Mouse (Mus musculus): ENCODE data around the gene Tead1. TPM values are rescaled to one million over a fixed set of nuclear protein-coding genes. Genes with fewer than 3 reads are reported as not detected.

Gene Tead1
- polyA plus RNA-seq, 1 experiment from 2014 or later = 15.9 TPM

DNA sequence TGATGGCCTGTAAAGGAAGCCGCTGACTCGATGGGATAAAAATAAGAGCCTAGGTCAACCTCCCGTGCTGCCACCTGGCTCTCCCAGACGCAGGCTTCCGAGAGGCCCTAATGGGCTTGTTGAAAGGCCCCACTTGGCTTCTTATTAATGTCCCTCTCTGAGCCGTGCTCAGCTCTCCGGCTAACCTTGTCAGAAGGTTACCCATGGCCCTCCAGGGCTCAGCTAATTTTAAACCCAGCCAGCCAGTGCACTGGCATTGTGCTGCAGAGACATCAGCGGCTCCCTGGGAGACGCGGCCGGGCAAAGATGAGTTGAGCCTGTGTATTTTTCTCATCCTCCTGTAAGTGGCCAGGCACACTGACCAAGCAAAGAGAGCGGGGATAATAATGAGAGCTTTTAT is 62.7 kb downstream of the Tead1 start:
- 20% methylated on average over 12 of the region's 12 CpGs for WGBS
- Histone ChIP-seq H3K4me1 (peaks cover 44% of the 10 kb centered on the region), H3K27ac (replicated peaks) (peak overlapping the region; percentile 24), H3K4me2 (0 out of 2 replicates have a peak overlapping the region, but pooled peaks have one; percentile 2), H3K4me3 (replicated peaks) (no peak overlapping the region), H3K36me3 (no peaks in the 10 kb centered on the region), H3K27me3 (replicated peaks) (no peaks in the 10 kb centered on the region), H3K9me3 (replicated peaks) (no peaks in the 10 kb centered on the region), H3K9ac (replicated peaks) (no peak overlapping the region)
- peak; percentile 41 for ATAC-seq (ENCODE audit: low FRiP score)

- Histone ChIP-seq H3K9me3 (replicated peaks) (no peaks in the 10 kb centered on the region), H3K4me3 (replicated peaks) (no peak overlapping the region), H3K4me2 (no peak overlapping the region), H3K27ac (replicated peaks) (0 out of 2 replicates have a peak overlapping the region, but pooled peaks have one; percentile 33), H3K36me3 (no peaks in the 10 kb centered on the region), H3K27me3 (replicated peaks) (no peaks in the 10 kb centered on the region), H3K4me1 (peaks cover 44% of the 10 kb centered on the region), H3K9ac (replicated peaks) (0 out of 2 replicates have a peak overlapping the region, but pooled peaks have one; percentile 34)
- ATAC-seq (ENCODE audit: low FRiP score) = no peak
- WGBS = 34% methylated on average over 7 of the region's 7 CpGs
These were observed 63.9 kb downstream of the Tead1 start for GRCm38 (mm10) chr7:112743063-112743462.

DNA sequence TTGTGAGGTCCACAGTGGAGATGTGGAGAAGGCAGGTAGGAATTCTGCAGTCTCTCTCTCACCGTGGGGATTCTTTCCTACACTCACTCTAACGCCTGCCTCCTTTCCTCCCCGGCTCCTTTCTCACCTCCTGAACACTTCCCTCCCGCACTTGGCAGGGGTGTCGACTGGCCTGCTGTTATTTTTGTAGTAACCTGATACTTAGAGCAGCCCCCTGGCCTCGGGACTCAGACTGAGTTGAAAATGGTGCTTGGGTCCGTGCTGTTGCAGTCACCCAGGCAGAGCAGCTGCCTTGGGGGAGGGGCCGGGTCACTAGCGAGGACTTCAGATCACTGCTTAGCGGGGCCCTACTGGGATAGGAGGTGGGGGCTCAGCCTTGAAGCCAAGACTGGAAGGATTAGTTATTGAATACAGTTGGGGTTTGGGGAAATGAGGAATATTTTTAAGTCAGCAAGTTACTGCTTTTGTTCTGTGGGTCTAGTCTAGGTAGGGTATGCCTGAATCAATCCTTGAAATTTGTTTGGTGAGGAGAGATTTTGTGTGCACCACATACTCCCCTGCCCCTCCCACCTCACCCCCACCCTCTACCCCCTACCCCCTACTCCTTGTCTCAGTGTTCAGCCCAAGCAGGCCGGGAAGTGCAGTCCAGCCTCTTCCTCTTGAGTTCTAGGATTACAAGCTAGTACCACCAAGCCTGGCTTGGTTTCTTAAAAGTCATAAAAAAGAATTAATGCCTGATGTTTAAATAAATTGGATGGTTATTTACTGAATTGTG is 64.7 kb downstream of the Tead1 start:
- no peak overlapping the region for H3K4me3 ChIP-seq (replicated peaks)
- peak overlapping the region; percentile 33; the same call in 1 of the 2 replicates for H3K27ac ChIP-seq (replicated peaks)
- peak overlapping the region; percentile 34; the same call in 1 of the 2 replicates for H3K9ac ChIP-seq (replicated peaks)
- WGBS = 4% methylated on average over 11 of the region's 11 CpGs
- H3K4me2 ChIP-seq = peak overlapping the region; percentile 20
- 0 out of 2 replicates have a peak, but pooled peaks have one; percentile 39 for ATAC-seq (ENCODE audit: low FRiP score)
- no peaks in the 10 kb centered on the region for H3K9me3 ChIP-seq (replicated peaks)
- no peaks in the 10 kb centered on the region for H3K36me3 ChIP-seq
- peaks cover 42% of the 10 kb centered on the region for H3K4me1 ChIP-seq
- H3K27me3 ChIP-seq (replicated peaks) = no peaks in the 10 kb centered on the region

DNA sequence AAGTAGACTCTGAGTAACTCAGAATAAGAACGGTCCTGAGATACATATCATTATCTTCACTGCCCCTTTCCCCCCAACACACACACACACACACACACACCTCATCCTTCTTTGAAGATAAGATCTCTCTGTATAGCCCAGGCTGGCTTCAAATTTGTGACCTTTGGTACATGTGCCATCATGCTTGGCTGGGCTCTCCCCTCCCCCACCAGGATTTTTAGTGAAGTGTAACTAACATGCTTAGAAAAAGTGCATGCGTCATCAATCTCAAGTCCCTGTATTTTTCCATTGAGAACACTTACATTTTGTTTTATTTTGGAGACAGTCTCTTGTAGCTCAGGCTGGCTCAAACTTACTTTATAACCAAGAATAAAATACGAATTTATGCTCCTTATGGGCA is 68.1 kb downstream of the Tead1 start:
- Histone ChIP-seq H3K27ac (replicated peaks) (no peak overlapping the region), H3K9me3 (replicated peaks) (no peaks in the 10 kb centered on the region), H3K4me2 (no peak overlapping the region), H3K27me3 (replicated peaks) (no peaks in the 10 kb centered on the region), H3K9ac (replicated peaks) (no peak overlapping the region), H3K4me3 (replicated peaks) (no peak overlapping the region), H3K36me3 (no peaks in the 10 kb centered on the region), H3K4me1 (peaks cover 18% of the 10 kb centered on the region)
- 71% methylated on average over 3 of the region's 3 CpGs for WGBS
- ATAC-seq (ENCODE audit: low FRiP score) = no peak

- no peak overlapping the region for H3K4me3 ChIP-seq (replicated peaks)
- H3K27ac ChIP-seq (replicated peaks) = no peak overlapping the region
- no peak overlapping the region for H3K9ac ChIP-seq (replicated peaks)
- peaks cover 16% of the 10 kb centered on the region for H3K4me1 ChIP-seq
- H3K27me3 ChIP-seq (replicated peaks) = no peaks in the 10 kb centered on the region
- ATAC-seq (ENCODE audit: low FRiP score) = no peak
- no peak overlapping the region for H3K4me2 ChIP-seq
- no peaks in the 10 kb centered on the region for H3K9me3 ChIP-seq (replicated peaks)
- no peaks in the 10 kb centered on the region for H3K36me3 ChIP-seq
- WGBS = 83% methylated on average over 3 of the region's 3 CpGs
These were observed 68.7 kb downstream of the Tead1 start for GRCm38 (mm10) chr7:112747836-112748235.

- WGBS = 95% methylated on average over 4 of the region's 4 CpGs
- no peak overlapping the region for H3K27ac ChIP-seq (replicated peaks)
These were observed 69.2 kb downstream of the Tead1 start for GRCm38 (mm10) chr7:112748327-112748726.

GRCm38 (mm10) chr7:112750101-112750500 is 71.0 kb downstream of the Tead1 start:
- Histone ChIP-seq H3K4me3 (replicated peaks) (no peak overlapping the region), H3K9ac (replicated peaks) (no peak overlapping the region), H3K27ac (replicated peaks) (no peak overlapping the region), H3K4me2 (no peak overlapping the region), H3K36me3 (no peaks in the 10 kb centered on the region), H3K9me3 (replicated peaks) (no peaks in the 10 kb centered on the region), H3K4me1 (no peaks in the 10 kb centered on the region), H3K27me3 (replicated peaks) (no peaks in the 10 kb centered on the region)
- ATAC-seq (ENCODE audit: low FRiP score) = no peak
- 93% methylated on average over 9 of the region's 9 CpGs for WGBS

More at GRCm38 (mm10) chr7:112748327-112748726, 69.2 kb downstream of the Tead1 start:
- no peak for ATAC-seq (ENCODE audit: low FRiP score)
- peaks cover 11% of the 10 kb centered on the region for H3K4me1 ChIP-seq
- H3K4me3 ChIP-seq (replicated peaks) = no peak overlapping the region
- no peaks in the 10 kb centered on the region for H3K36me3 ChIP-seq
- H3K4me2 ChIP-seq = no peak overlapping the region
- H3K27me3 ChIP-seq (replicated peaks) = no peaks in the 10 kb centered on the region
- no peak overlapping the region for H3K9ac ChIP-seq (replicated peaks)
- H3K9me3 ChIP-seq (replicated peaks) = no peaks in the 10 kb centered on the region

DNA sequence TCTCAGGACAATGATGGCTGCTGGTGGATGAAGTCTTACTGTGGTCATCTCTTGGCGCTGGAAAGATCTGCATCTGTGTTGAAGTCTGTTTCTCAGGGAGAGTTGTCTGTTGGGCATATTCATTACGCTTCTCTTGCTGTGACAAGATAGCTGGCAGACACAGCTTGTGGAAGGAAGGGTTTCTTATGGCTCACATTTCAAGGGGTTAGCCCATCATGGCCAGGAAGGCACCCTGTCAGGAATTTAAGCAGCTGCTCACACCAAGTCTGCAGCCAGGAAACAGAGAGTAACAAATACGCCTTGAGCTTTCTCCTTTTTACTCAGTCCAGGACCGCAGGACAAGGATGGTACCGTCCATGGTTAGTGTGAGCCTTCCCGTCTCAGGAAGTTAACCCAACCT is 73.2 kb downstream of the Tead1 start:
- no peak for ATAC-seq (ENCODE audit: low FRiP score)
- no peak overlapping the region for H3K4me3 ChIP-seq (replicated peaks)
- no peak overlapping the region for H3K27ac ChIP-seq (replicated peaks)
- no peaks in the 10 kb centered on the region for H3K36me3 ChIP-seq
- H3K4me2 ChIP-seq = no peak overlapping the region
- H3K27me3 ChIP-seq (replicated peaks) = no peaks in the 10 kb centered on the region
- WGBS = 90% methylated on average over 6 of the region's 6 CpGs
- H3K9ac ChIP-seq (replicated peaks) = no peak overlapping the region
- no peaks in the 10 kb centered on the region for H3K9me3 ChIP-seq (replicated peaks)
- no peaks in the 10 kb centered on the region for H3K4me1 ChIP-seq

GRCm38 (mm10) chr7:112753314-112753713 is 74.2 kb downstream of the Tead1 start:
- H3K27ac ChIP-seq (replicated peaks) = no peak overlapping the region
- H3K4me1 ChIP-seq = peaks cover 7% of the 10 kb centered on the region; the same call in 1 of the 2 replicates
- no peak for ATAC-seq (ENCODE audit: low FRiP score)
- no peak overlapping the region for H3K4me2 ChIP-seq
- WGBS = 55% methylated on average over 6 of the region's 6 CpGs
- no peaks in the 10 kb centered on the region for H3K27me3 ChIP-seq (replicated peaks)
- H3K36me3 ChIP-seq = no peaks in the 10 kb centered on the region
- no peak overlapping the region for H3K4me3 ChIP-seq (replicated peaks)
- H3K9ac ChIP-seq (replicated peaks) = no peak overlapping the region
- no peaks in the 10 kb centered on the region for H3K9me3 ChIP-seq (replicated peaks)

- Histone ChIP-seq H3K4me3 (replicated peaks) (no peak overlapping the region), H3K27me3 (replicated peaks) (no peaks in the 10 kb centered on the region), H3K4me1 (peaks cover 57% of the 10 kb centered on the region), H3K9ac (replicated peaks) (no peak overlapping the region), H3K4me2 (no peak overlapping the region), H3K27ac (replicated peaks) (no peak overlapping the region), H3K36me3 (no peaks in the 10 kb centered on the region), H3K9me3 (replicated peaks) (no peaks in the 10 kb centered on the region)
- 72% methylated on average over 23 of the region's 23 CpGs for WGBS
- no peak for ATAC-seq (ENCODE audit: low FRiP score)
These were observed 80.3 kb downstream of the Tead1 start for GRCm38 (mm10) chr7:112759359-112759975.

- WGBS = 59% methylated on average over 3 of the region's 3 CpGs
These were observed 81.2 kb downstream of the Tead1 start for GRCm38 (mm10) chr7:112760293-112760692.

GRCm38 (mm10) chr7:112760782-112761181 is 81.7 kb downstream of the Tead1 start:
- Histone ChIP-seq H3K4me3 (replicated peaks) (no peak overlapping the region), H3K27ac (replicated peaks) (peak overlapping the region; percentile 52), H3K4me1 (peaks cover 57% of the 10 kb centered on the region), H3K4me2 (peak overlapping the region; percentile 22; the same call in 1 of the 2 replicates), H3K9me3 (replicated peaks) (no peaks in the 10 kb centered on the region), H3K9ac (replicated peaks) (no peak overlapping the region), H3K27me3 (replicated peaks) (no peaks in the 10 kb centered on the region), H3K36me3 (no peaks in the 10 kb centered on the region)
- 12% methylated on average over 8 of the region's 8 CpGs for WGBS
- ATAC-seq (ENCODE audit: low FRiP score) = peak; percentile 50

More at GRCm38 (mm10) chr7:112760293-112760692, 81.2 kb downstream of the Tead1 start:
- Histone ChIP-seq H3K4me2 (no peak overlapping the region), H3K4me1 (peaks cover 57% of the 10 kb centered on the region), H3K36me3 (no peaks in the 10 kb centered on the region), H3K27me3 (replicated peaks) (no peaks in the 10 kb centered on the region), H3K4me3 (replicated peaks) (no peak overlapping the region), H3K27ac (replicated peaks) (peak overlapping the region; percentile 52; the same call in 1 of the 2 replicates), H3K9me3 (replicated peaks) (no peaks in the 10 kb centered on the region), H3K9ac (replicated peaks) (no peak overlapping the region)
- ATAC-seq (ENCODE audit: low FRiP score) = no peak

Measured in neural tube, embryonic 15.5 days (tissue).